Mouse (Mus musculus) bone marrow, adult 2 months (tissue): Measurements from ENCODE around the gene Npw.

ENCODE experiments used
- CTCF ChIP-seq: fragments of 200-500 bp; IDR thresholded peaks from 2 replicates; pipeline ENCODE4 v1.5.1; 2011; ENCODE audit warnings: low read length, control low read depth; ENCODE audit not compliant: control insufficient read depth, insufficient read depth
- POLR2A ChIP-seq: fragments of 200-500 bp; IDR thresholded peaks from 2 replicates; pipeline ENCODE4 v1.6.1; 2011; ENCODE audit warnings: low read depth, mild to moderate bottlenecking, control low read depth, low read length, borderline replicate concordance; ENCODE audit not compliant: control insufficient read depth

GRCm38 (mm10) chr17:24674277-24674676, 16.0 kb upstream of the Npw start:
- no peak for TF ChIP-seq POLR2A
- no peak for TF ChIP-seq CTCF
